Mouse (Mus musculus) thymus, adult 2 months (tissue): ENCODE data around the gene Sirt5. TPM values are rescaled to one million over a fixed set of nuclear protein-coding genes. Genes with fewer than 3 reads are reported as not detected.
A peak's percentile ranks its signal among the peaks of the same experiment; 100 is the strongest.

Experiments
- DNase-seq: peaks from one replicate; pipeline ENCODE4 v3.0.0; 2021
- H3K27ac ChIP-seq: fragments of 200-500 bp; 2 replicates; pipeline ENCODE4 v1.5.1; 2012; ENCODE audit warnings: low read length, control low read depth; ENCODE audit not compliant: control insufficient read depth, insufficient read depth
- H3K27me3 ChIP-seq: fragments of 200-500 bp; 2 replicates; pipeline ENCODE4 v1.6.1; 2012; ENCODE audit warnings: mild to moderate bottlenecking, low read length, moderate library complexity, mixed read lengths; ENCODE audit not compliant: control insufficient read depth, insufficient read depth
- H3K36me3 ChIP-seq: fragments of 200-500 bp; 2 replicates; pipeline ENCODE4 v1.6.1; 2012; ENCODE audit warnings: mild to moderate bottlenecking, low read length, moderate library complexity; ENCODE audit not compliant: control insufficient read depth, insufficient read depth
- H3K4me1 ChIP-seq: fragments of 200-500 bp; replicated peaks from 2 replicates; pipeline ENCODE4 v1.6.1; 2012; ENCODE audit warnings: low read length; ENCODE audit not compliant: control insufficient read depth, insufficient read depth
- H3K4me3 ChIP-seq: fragments of 200-500 bp; 2 replicates; pipeline ENCODE4 v1.5.1; 2012; ENCODE audit warnings: mild to moderate bottlenecking, low read length, control low read depth, moderate library complexity; ENCODE audit not compliant: control insufficient read depth, insufficient read depth
- CTCF ChIP-seq: fragments of 200-500 bp; IDR thresholded peaks from 2 replicates; pipeline ENCODE4 v1.5.1; 2012; ENCODE audit warnings: mild to moderate bottlenecking, control low read depth, low read length, moderate library complexity, borderline replicate concordance; ENCODE audit not compliant: control insufficient read depth, poor library complexity, insufficient read depth; ENCODE audit errors: extremely low read depth
- POLR2A ChIP-seq: fragments of 200-500 bp; IDR thresholded peaks from 2 replicates; pipeline ENCODE4 v1.6.1; 2012; ENCODE audit warnings: mild to moderate bottlenecking, low read length, control low read depth, moderate library complexity; ENCODE audit not compliant: control insufficient read depth, poor library complexity, insufficient read depth; ENCODE audit errors: extremely low read depth
- WGBS: fragments of 180-500 bp; shearing (Covaris S2); methylation state at CpG from one replicate; pipeline ENCODE4 v1.1.7; 2018; 5-methylcytosine and 5-hydroxymethylcytosine counted together
- polyA plus RNA-seq: library from polyadenylated mRNA; depleted of rRNA; stranded (reverse); fragments of >200 nt; gene quantifications from 2 replicates; pipeline ENCODE4 v1.2.3, GENCODE M21; 2012

Sirt5 gene
- polyA plus RNA-seq, 1 experiment: 17.0 TPM

GRCm38 (mm10) chr13:43332591-43332990, 32.7 kb upstream of the Sirt5 start:
- no peak for TF ChIP-seq CTCF
- no peak for TF ChIP-seq POLR2A
- H3K36me3 ChIP-seq: no peaks in the 10 kb centered on the region
- H3K4me1 ChIP-seq: no peaks in the 10 kb centered on the region
- no peaks in the 10 kb centered on the region for H3K27me3 ChIP-seq
- peak; percentile 9 for DNase-seq
- no peak overlapping the region for H3K27ac ChIP-seq
- H3K4me3 ChIP-seq: no peak overlapping the region
- 59% methylated on average over 7 of the region's 7 CpGs for WGBS

- TF ChIP-seq POLR2A (no peak), CTCF (no peak)
- H3K4me3 ChIP-seq: no peak overlapping the region
- no peak overlapping the region for H3K27ac ChIP-seq
- no peaks in the 10 kb centered on the region for H3K27me3 ChIP-seq
- DNase-seq: no peak
- H3K4me1 ChIP-seq: no peaks in the 10 kb centered on the region
- WGBS: 66% methylated on average over 12 of the region's 12 CpGs
- H3K36me3 ChIP-seq: no peaks in the 10 kb centered on the region
Observed at GRCm38 (mm10) chr13:43336425-43337221, 28.7 kb upstream of the Sirt5 start.

- H3K36me3 ChIP-seq: no peaks in the 10 kb centered on the region
- H3K4me3 ChIP-seq: no peak overlapping the region
- no peaks in the 10 kb centered on the region for H3K4me1 ChIP-seq
- H3K27me3 ChIP-seq: no peaks in the 10 kb centered on the region
- TF ChIP-seq POLR2A (no peak), CTCF (no peak)
- WGBS: 78% methylated on average over 8 of the region's 8 CpGs
- DNase-seq: no peak
- no peak overlapping the region for H3K27ac ChIP-seq
Observed at GRCm38 (mm10) chr13:43338001-43338400, 27.3 kb upstream of the Sirt5 start.

- H3K27ac ChIP-seq: no peak overlapping the region
- TF ChIP-seq POLR2A: no peak
- TF ChIP-seq CTCF: no peak
- H3K27me3 ChIP-seq: no peaks in the 10 kb centered on the region
- H3K36me3 ChIP-seq: no peaks in the 10 kb centered on the region
- DNase-seq: no peak
- no peak overlapping the region for H3K4me3 ChIP-seq
- no peaks in the 10 kb centered on the region for H3K4me1 ChIP-seq
- 93% methylated on average over 4 of the region's 4 CpGs for WGBS
Observed at GRCm38 (mm10) chr13:43338632-43339031, 26.7 kb upstream of the Sirt5 start.

GRCm38 (mm10) chr13:43346825-43347224, 18.5 kb upstream of the Sirt5 start:
- H3K4me3 ChIP-seq: no peak overlapping the region
- H3K27ac ChIP-seq: no peak overlapping the region
- no peaks in the 10 kb centered on the region for H3K36me3 ChIP-seq
- H3K4me1 ChIP-seq: no peaks in the 10 kb centered on the region
- TF ChIP-seq POLR2A: no peak
- TF ChIP-seq CTCF: no peak
- DNase-seq: no peak
- H3K27me3 ChIP-seq: no peaks in the 10 kb centered on the region

- Histone ChIP-seq H3K36me3 (no peaks in the 10 kb centered on the region), H3K27me3 (no peaks in the 10 kb centered on the region), H3K4me1 (no peaks in the 10 kb centered on the region), H3K27ac (no peak overlapping the region), H3K4me3 (no peak overlapping the region)
- 95% methylated on average over 8 of the region's 8 CpGs for WGBS
- no peak for TF ChIP-seq POLR2A
- no peak for TF ChIP-seq CTCF
- no peak for DNase-seq
Observed at GRCm38 (mm10) chr13:43349376-43349775, 15.9 kb upstream of the Sirt5 start.

GRCm38 (mm10) chr13:43350489-43351169, 14.7 kb upstream of the Sirt5 start:
- no peak for DNase-seq

More at GRCm38 (mm10) chr13:43350489-43351169, 14.7 kb upstream of the Sirt5 start:
- WGBS: 85% methylated on average over 9 of the region's 9 CpGs
- TF ChIP-seq POLR2A (no peak), CTCF (no peak)
- no peak overlapping the region for H3K27ac ChIP-seq
- no peaks in the 10 kb centered on the region for H3K27me3 ChIP-seq
- H3K36me3 ChIP-seq: no peaks in the 10 kb centered on the region
- no peaks in the 10 kb centered on the region for H3K4me1 ChIP-seq
- no peak overlapping the region for H3K4me3 ChIP-seq
